In the genomic region with DNA sequence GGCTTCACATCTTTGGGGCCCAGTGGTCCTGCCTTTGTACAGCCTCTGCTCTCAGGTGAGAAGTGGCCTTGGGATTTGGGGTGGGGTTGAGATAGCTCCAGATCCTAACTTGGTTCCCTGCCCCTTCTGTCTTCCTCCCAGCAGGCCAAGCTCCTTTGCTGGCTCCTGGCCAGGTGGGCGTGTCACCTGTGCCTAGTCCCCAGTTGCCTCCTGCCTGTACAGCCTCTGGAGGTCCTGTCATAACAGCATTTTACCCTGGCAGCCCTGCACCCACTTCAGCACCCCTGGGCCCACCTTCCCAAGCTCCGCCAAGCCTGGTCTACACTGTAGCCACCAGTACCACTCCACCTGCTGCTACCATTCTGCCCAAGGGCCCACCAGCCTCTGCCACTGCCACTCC, we compare ENCODE assay signal across 8 mouse cellular contexts. TPM values are rescaled to one million over a fixed set of nuclear protein-coding genes. Genes with fewer than 3 reads are reported as not detected.
A peak's percentile ranks its signal among the peaks of the same experiment; 100 is the strongest.
DNase-seq lines count a peak whose midpoint lies in the region; ATAC-seq and TF ChIP-seq lines count a peak whose summit lies in the region.

No protein-coding gene starts in this region.

- H3K4me2 ChIP-seq in heart, embryonic 11.5 days = no peak overlapping the region
- no peak overlapping the region for H3K4me2 ChIP-seq in hindbrain, embryonic 15.5 days
- no peak overlapping the region for H3K4me2 ChIP-seq in neural tube, embryonic 15.5 days

- H3K9ac ChIP-seq in heart, embryonic 11.5 days (ENCODE audit: low read depth, low read length) = no peak overlapping the region
- no peak overlapping the region for H3K9ac ChIP-seq in hindbrain, embryonic 15.5 days
- no peak overlapping the region for H3K9ac ChIP-seq in neural tube, embryonic 15.5 days (replicated peaks)

- H3K27ac ChIP-seq in heart, embryonic 11.5 days (ENCODE audit: low read depth, low read length) = no peak overlapping the region
- H3K27ac ChIP-seq in thymus, adult 2 months (ENCODE audit: control insufficient read depth, insufficient read depth, low read length) = no peak overlapping the region
- H3K27ac ChIP-seq in hindbrain, embryonic 15.5 days (replicated peaks) = 0 out of 2 replicates have a peak overlapping the region, but pooled peaks have one; percentile 42
- H3K27ac ChIP-seq in neural tube, embryonic 15.5 days (replicated peaks) = peak overlapping the region; percentile 24; the same call in 1 of the 2 replicates

- no peak for TF ChIP-seq POLR2A in thymus, adult 2 months (IDR thresholded peaks at IDR 0.05; ENCODE audit: control insufficient read depth, extremely low read depth, insufficient read depth, low read length, poor library complexity)

- no peaks in the 10 kb centered on the region; the same call in 1 of the 2 replicates for H3K9me3 ChIP-seq in heart, embryonic 11.5 days (replicated peaks; ENCODE audit: control insufficient read depth, low read length)
- H3K9me3 ChIP-seq in hindbrain, embryonic 15.5 days = no peaks in the 10 kb centered on the region
- H3K9me3 ChIP-seq in neural tube, embryonic 15.5 days (replicated peaks) = no peaks in the 10 kb centered on the region

- no peak overlapping the region for H3K4me3 ChIP-seq in heart, embryonic 11.5 days (ENCODE audit: low read depth, low read length)
- no peak overlapping the region for H3K4me3 ChIP-seq in thymus, adult 2 months (ENCODE audit: control insufficient read depth, insufficient read depth, low read length)
- H3K4me3 ChIP-seq in hindbrain, embryonic 15.5 days = no peak overlapping the region
- H3K4me3 ChIP-seq in neural tube, embryonic 15.5 days (replicated peaks) = no peak overlapping the region

- peaks cover 9% of the 10 kb centered on the region for H3K4me1 ChIP-seq in heart, embryonic 11.5 days (ENCODE audit: control insufficient read depth, insufficient read depth, low read length)
- H3K4me1 ChIP-seq in thymus, adult 2 months (replicated peaks; ENCODE audit: control insufficient read depth, insufficient read depth, low read length) = peaks cover under 1% of the 10 kb centered on the region; the same call in 1 of the 2 replicates
- H3K4me1 ChIP-seq in hindbrain, embryonic 15.5 days (replicated peaks) = peaks cover 27% of the 10 kb centered on the region
- peaks cover 24% of the 10 kb centered on the region for H3K4me1 ChIP-seq in neural tube, embryonic 15.5 days

- WGBS in heart, embryonic 11.5 days (ENCODE audit: insufficient replicate concordance) = 94% methylated on average over 2 of the region's 2 CpGs
- WGBS in thymus, adult 2 months = 91% methylated on average over 2 of the region's 2 CpGs
- WGBS in hindbrain, embryonic 15.5 days = 85% methylated on average over 2 of the region's 2 CpGs
- WGBS in neural tube, embryonic 15.5 days = 88% methylated on average over 2 of the region's 2 CpGs

- no peaks in the 10 kb centered on the region for H3K27me3 ChIP-seq in heart, embryonic 11.5 days (ENCODE audit: control insufficient read depth, insufficient read depth, low read length)
- H3K27me3 ChIP-seq in thymus, adult 2 months (ENCODE audit: control insufficient read depth, insufficient read depth, low read length) = no peaks in the 10 kb centered on the region
- no peaks in the 10 kb centered on the region for H3K27me3 ChIP-seq in hindbrain, embryonic 15.5 days
- H3K27me3 ChIP-seq in neural tube, embryonic 15.5 days (replicated peaks) = no peaks in the 10 kb centered on the region

- peaks cover 72% of the 10 kb centered on the region for H3K36me3 ChIP-seq in heart, embryonic 11.5 days (ENCODE audit: control insufficient read depth, insufficient read depth, low read length)
- H3K36me3 ChIP-seq in thymus, adult 2 months (ENCODE audit: control insufficient read depth, insufficient read depth, low read length) = peaks cover 68% of the 10 kb centered on the region
- H3K36me3 ChIP-seq in hindbrain, embryonic 15.5 days = peaks cover 96% of the 10 kb centered on the region
- H3K36me3 ChIP-seq in neural tube, embryonic 15.5 days = peaks cover 100% of the 10 kb centered on the region

- no peak for TF ChIP-seq CTCF in thymus, adult 2 months (IDR thresholded peaks at IDR 0.05; ENCODE audit: borderline replicate concordance, control insufficient read depth, extremely low read depth, insufficient read depth, low read length, poor library complexity)

- intact Hi-C loops in heart, postnatal 36 days (cut with DNase I) = no loop called here
- intact Hi-C loops in left cerebral cortex, postnatal 25 days (cut with DNase I) = no loop called here

- ATAC-seq in heart, embryonic 11.5 days (replicated peaks; ENCODE audit: insufficient number of reproducible peaks, low FRiP score, low TSS enrichment) = peak; percentile 8; the same call in 1 of the 2 replicates
- ATAC-seq in hindbrain, embryonic 15.5 days (ENCODE audit: low FRiP score, low read depth) = no peak
- ATAC-seq in neural tube, embryonic 15.5 days (ENCODE audit: low FRiP score) = no peak

- no peak for DNase-seq in heart, postnatal 36 days
- DNase-seq in thymus, postnatal 4 days = peak; percentile 10
- no peak for DNase-seq in thymus, adult 2 months
- DNase-seq in left cerebral cortex, postnatal 25 days (ENCODE audit: low spot score in 2 of 2) = no peak
- DNase-seq in thymus, postnatal 14 days = no peak

RNA-seq across cellular contexts. Expression of gene Pafah1b3, which starts 6.9 kb away (rescaled TPM):
- 141 and 158 TPM in 2 replicates for polyA plus RNA-seq in heart, embryonic 11.5 days (2014; fragmentation: Nextera tagmentation; extraction: Ambion mirVana)
- total RNA-seq in heart, postnatal 36 days (2021) = 1 to 10 TPM; 3.7 to 5.1 TPM
- polyA plus RNA-seq in thymus, adult 2 months (2012; rRNA removed) = 138 and 140 TPM in 2 replicates
- 558 and 579 TPM in 2 replicates for polyA plus RNA-seq in hindbrain, embryonic 15.5 days (2015; fragmentation: Nextera tagmentation; extraction: Ambion mirVana)
- 458 and 569 TPM in 2 replicates for polyA plus RNA-seq in neural tube, embryonic 15.5 days (2015; fragmentation: Nextera tagmentation; extraction: Ambion mirVana)
- total RNA-seq in left cerebral cortex, postnatal 25 days (2021) = 10 to 100 TPM; 26.7 to 28.0 TPM

RNA-seq across cellular contexts. Expression of gene Prr19, which starts 10.3 kb away (rescaled TPM):
- 0.54 and 0.63 TPM in 2 replicates for polyA plus RNA-seq in heart, embryonic 11.5 days (2014; fragmentation: Nextera tagmentation; extraction: Ambion mirVana)
- not detected for total RNA-seq in heart, postnatal 36 days (2021)
- 0.08 TPM in 1 of 2 replicates, not detected in the other for polyA plus RNA-seq in thymus, adult 2 months (2012; rRNA removed)
- polyA plus RNA-seq in hindbrain, embryonic 15.5 days (2015; fragmentation: Nextera tagmentation; extraction: Ambion mirVana) = 3.5 and 4.6 TPM in 2 replicates
- 3.0 and 3.5 TPM in 2 replicates for polyA plus RNA-seq in neural tube, embryonic 15.5 days (2015; fragmentation: Nextera tagmentation; extraction: Ambion mirVana)
- not detected for total RNA-seq in left cerebral cortex, postnatal 25 days (2021)

RNA-seq across cellular contexts. Expression of gene Tmem145, which starts 15.0 kb away (rescaled TPM):
- polyA plus RNA-seq in heart, embryonic 11.5 days (2014; fragmentation: Nextera tagmentation; extraction: Ambion mirVana) = 0.17 and 0.25 TPM in 2 replicates
- total RNA-seq in heart, postnatal 36 days (2021) = not detected
- polyA plus RNA-seq in thymus, adult 2 months (2012; rRNA removed) = 0.08 and 0.13 TPM in 2 replicates
- polyA plus RNA-seq in hindbrain, embryonic 15.5 days (2015; fragmentation: Nextera tagmentation; extraction: Ambion mirVana) = 84.1 and 101 TPM in 2 replicates
- polyA plus RNA-seq in neural tube, embryonic 15.5 days (2015; fragmentation: Nextera tagmentation; extraction: Ambion mirVana) = 73.5 and 98.1 TPM in 2 replicates
- total RNA-seq in left cerebral cortex, postnatal 25 days (2021) = 10 to 100 TPM; 47.8 to 55.1 TPM

RNA-seq across cellular contexts. Expression of gene Cic, which starts 23.4 kb away (rescaled TPM):
- polyA plus RNA-seq in heart, embryonic 11.5 days (2014; fragmentation: Nextera tagmentation; extraction: Ambion mirVana) = 25.0 and 31.5 TPM in 2 replicates
- 10 to 100 TPM; 63.7 to 68.7 TPM for total RNA-seq in heart, postnatal 36 days (2021)
- polyA plus RNA-seq in thymus, adult 2 months (2012; rRNA removed) = 270 and 297 TPM in 2 replicates
- polyA plus RNA-seq in hindbrain, embryonic 15.5 days (2015; fragmentation: Nextera tagmentation; extraction: Ambion mirVana) = 32.5 and 38.5 TPM in 2 replicates
- 33.3 and 37.2 TPM in 2 replicates for polyA plus RNA-seq in neural tube, embryonic 15.5 days (2015; fragmentation: Nextera tagmentation; extraction: Ambion mirVana)
- 100 to 1,000 TPM; 211 to 223 TPM for total RNA-seq in left cerebral cortex, postnatal 25 days (2021)

RNA-seq across cellular contexts. Expression of gene Megf8, which starts 26.1 kb away (rescaled TPM):
- polyA plus RNA-seq in heart, embryonic 11.5 days (2014; fragmentation: Nextera tagmentation; extraction: Ambion mirVana) = 6.2 and 6.9 TPM in 2 replicates
- 10 to 100 TPM; 30.4 to 31.1 TPM for total RNA-seq in heart, postnatal 36 days (2021)
- 11.9 and 14.8 TPM in 2 replicates for polyA plus RNA-seq in thymus, adult 2 months (2012; rRNA removed)
- 23.9 and 25.1 TPM in 2 replicates for polyA plus RNA-seq in hindbrain, embryonic 15.5 days (2015; fragmentation: Nextera tagmentation; extraction: Ambion mirVana)
- polyA plus RNA-seq in neural tube, embryonic 15.5 days (2015; fragmentation: Nextera tagmentation; extraction: Ambion mirVana) = 19.3 and 22.7 TPM in 2 replicates
- total RNA-seq in left cerebral cortex, postnatal 25 days (2021) = 100 to 1,000 TPM in 1 of 2 experiments, 10 to 100 TPM in 1; 99.2 to 105 TPM

Comparison
In these comparisons a context has a peak if more than half of its experiments do, and no peak if none do; other contexts are left out.
1. H3K27ac ChIP-seq: peak in hindbrain, embryonic 15.5 days (single experiment) and neural tube, embryonic 15.5 days (single experiment); none in heart, embryonic 11.5 days (single experiment) and thymus, adult 2 months (single experiment).
2. RNA of gene Tmem145, which starts 15.0 kb away (polyA plus RNA-seq): 84.1 to 101 TPM in hindbrain, embryonic 15.5 days and 73.5 to 98.1 TPM in neural tube, embryonic 15.5 days; 0.17 to 0.25 TPM in heart, embryonic 11.5 days and 0.08 to 0.13 TPM in thymus, adult 2 months; every median in the first group is over 10 times any median in the second.